Mouse (Mus musculus) G1E (cell line): ENCODE measurements around the gene Ubash3b. TPM values are rescaled to one million over a fixed set of nuclear protein-coding genes. Genes with fewer than 3 reads are reported as not detected.

ENCODE experiments used
- ATAC-seq: 2 replicates; pipeline ENCODE4 v1.8.0; 2016; ENCODE audit warnings: mild to moderate bottlenecking; ENCODE audit not compliant: insufficient number of reproducible peaks, poor library complexity, low FRiP score, severe bottlenecking; ENCODE audit errors: extremely low read depth
- DNase-seq: peaks from one replicate; pipeline ENCODE4 v3.0.0; 2012; ENCODE audit warnings: low spot score
- H3K27me3 ChIP-seq: 2 replicates; pipeline ENCODE4 v1.6.1; 2012; ENCODE audit warnings: mild to moderate bottlenecking, low read length, inconsistent platforms; ENCODE audit not compliant: insufficient read depth
- H3K36me3 ChIP-seq: replicated peaks from 2 replicates; pipeline ENCODE3; 2012; ENCODE audit warnings: mild to moderate bottlenecking, inconsistent platforms
- H3K4me1 ChIP-seq: 2 replicates; pipeline ENCODE4 v1.6.1; 2012; ENCODE audit warnings: low read depth, low read length, inconsistent platforms, mixed read lengths; ENCODE audit not compliant: insufficient read depth
- H3K4me3 ChIP-seq: 2 replicates; pipeline ENCODE4 v1.5.1; 2012; ENCODE audit warnings: low read depth, mild to moderate bottlenecking, inconsistent platforms, low read length, moderate library complexity, mixed read lengths
- H3K9me3 ChIP-seq: replicated peaks from 2 replicates; pipeline ENCODE4 v1.6.1; 2012; ENCODE audit warnings: inconsistent platforms
- CTCF ChIP-seq: IDR thresholded peaks from 2 replicates; pipeline ENCODE4 v1.5.1; 2012; ENCODE audit warnings: low read depth, low read length, inconsistent platforms, mixed read lengths
- GATA1 ChIP-seq: IDR thresholded peaks from 2 replicates; pipeline ENCODE4 v1.6.1; 2012; ENCODE audit warnings: borderline replicate concordance, low read length, inconsistent platforms, mixed read lengths
- GATA2 ChIP-seq: IDR thresholded peaks from 2 replicates; pipeline ENCODE4 v1.6.1; 2012; ENCODE audit warnings: low read depth, low read length, inconsistent platforms, borderline replicate concordance
- POLR2AphosphoS5 ChIP-seq: IDR thresholded peaks from 2 replicates; pipeline ENCODE4 v1.6.1; 2012; ENCODE audit warnings: low read depth, low read length, inconsistent platforms; ENCODE audit not compliant: insufficient replicate concordance
- TAL1 ChIP-seq: conservative IDR thresholded peaks from 2 replicates; pipeline ENCODE4 v1.6.1; 2012; ENCODE audit warnings: low read depth, low read length, inconsistent platforms, mixed read lengths
- polyA plus RNA-seq: library from polyadenylated mRNA; stranded (reverse); fragments of >175 nt; gene quantifications from 2 replicates; pipeline ENCODE4 v1.2.3, GENCODE M21; 2012
- total RNA-seq, 2 experiments: library from RNA; stranded (forward) in 1 of 2; stranded (reverse) in 1 of 2; fragments of 200-1000 nt in 1 of 2; fragments of >200 nt in 1 of 2; fragmentation: Nextera tagmentation in 1 of 2; gene quantifications; 2 replicates each; pipeline ENCODE4 v1.2.3; 2014 to 2017

Gene Ubash3b
- total and polyA plus RNA-seq, 3 experiments, result 14.2 to 33.0 (median 20.9) TPM

- Histone ChIP-seq H3K4me1 (no peaks in the 10 kb centered on the region), H3K27me3 (no peaks in the 10 kb centered on the region), H3K36me3 (peaks cover 39% of the 10 kb centered on the region), H3K9me3 (no peaks in the 10 kb centered on the region), H3K4me3 (no peak overlapping the region)
- ATAC-seq (no peak), DNase-seq (no peak)
- TF ChIP-seq TAL1, result no peak
Measured at GRCm38 (mm10) chr9:41011512-41012436, 149.7 kb downstream of the Ubash3b start.

DNA sequence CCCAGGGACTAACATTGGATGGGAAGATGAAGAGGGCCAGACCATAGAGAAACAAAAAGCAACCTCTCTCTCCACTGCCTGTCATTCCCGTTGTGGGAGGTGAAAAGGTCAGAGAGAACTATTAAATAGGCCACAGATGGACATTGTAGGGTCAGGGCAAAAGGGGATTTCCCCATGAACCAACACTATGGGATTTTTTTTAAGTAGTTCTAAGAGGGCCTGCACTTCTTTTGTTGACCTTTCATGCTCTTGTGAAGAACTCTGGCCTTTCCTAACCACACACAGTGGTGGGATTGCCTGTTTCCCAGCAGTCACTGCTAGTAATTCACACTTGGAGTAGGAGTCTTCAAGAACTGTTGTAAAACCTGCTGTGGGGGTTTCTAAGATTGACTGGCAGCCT, 153.7 kb downstream of the Ubash3b start:
- H3K36me3 ChIP-seq, result peaks cover 9% of the 10 kb centered on the region
- H3K9me3 ChIP-seq, result no peaks in the 10 kb centered on the region
- ATAC-seq (no peak), DNase-seq (no peak)
- TF ChIP-seq TAL1 (no peak), CTCF (no peak), GATA1 (no peak), GATA2 (no peak), POLR2AphosphoS5 (no peak)
- H3K4me1 ChIP-seq, result no peaks in the 10 kb centered on the region
- H3K27me3 ChIP-seq, result peaks cover 3% of the 10 kb centered on the region; the same call in 1 of the 2 replicates
- H3K4me3 ChIP-seq, result no peak overlapping the region

- peaks cover 9% of the 10 kb centered on the region; the same call in 1 of the 2 replicates for H3K27me3 ChIP-seq
- H3K4me3 ChIP-seq, result no peak within 1 kb of the TSS
- DNase-seq, result no peak
- no peak for TF ChIP-seq POLR2AphosphoS5
- TF ChIP-seq CTCF, result no peak
- TF ChIP-seq TAL1, result no peak
- TF ChIP-seq GATA2, result no peak
- TF ChIP-seq GATA1, result no peak
- no peaks in the 10 kb centered on the region for H3K4me1 ChIP-seq
- H3K36me3 ChIP-seq, result no peaks in the 10 kb centered on the region
- no peaks in the 10 kb centered on the region for H3K9me3 ChIP-seq
- ATAC-seq, result no peak
Measured at GRCm38 (mm10) chr9:41004415-41004814, 157.1 kb downstream of the Ubash3b start, which contains the start of gene Crtam. Gene Crtam (minus strand): TSS chr9:41004628.

DNA sequence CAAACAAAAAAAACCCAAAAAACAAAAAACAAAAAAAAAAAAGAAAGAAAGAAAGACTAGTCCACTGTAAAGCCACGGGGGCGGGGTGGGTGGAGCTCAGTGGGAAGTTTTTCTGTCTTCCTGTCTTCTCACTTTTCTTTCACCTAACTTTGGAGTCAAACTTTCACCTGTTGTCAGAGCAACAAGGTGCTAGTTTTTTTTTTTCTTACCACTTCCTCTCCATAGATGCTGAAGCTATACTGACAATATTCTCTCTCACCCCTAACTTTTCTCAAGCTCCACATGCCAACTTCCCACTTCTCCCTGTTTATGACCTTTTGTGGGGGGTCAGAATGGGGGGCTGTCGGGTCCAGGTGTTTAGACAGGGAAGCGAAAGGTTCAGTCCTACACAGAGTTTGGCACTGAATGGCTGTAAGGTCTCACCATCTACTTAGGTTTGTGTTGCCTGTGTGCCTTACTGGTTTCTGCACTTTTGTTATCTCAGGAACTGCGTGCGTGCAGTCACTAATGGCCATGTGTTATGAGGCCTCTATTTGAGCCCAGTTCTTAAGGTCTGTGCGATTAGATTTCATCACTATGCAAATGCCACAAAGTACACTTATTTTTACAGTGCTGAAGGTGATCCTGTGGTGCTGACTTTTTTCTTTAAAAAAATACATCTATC, 164.2 kb downstream of the Ubash3b start:
- no peaks in the 10 kb centered on the region for H3K9me3 ChIP-seq
- no peak overlapping the region for H3K4me3 ChIP-seq
- ATAC-seq, result no peak
- no peaks in the 10 kb centered on the region for H3K36me3 ChIP-seq
- peaks cover 13% of the 10 kb centered on the region for H3K27me3 ChIP-seq
- DNase-seq, result no peak
- TF ChIP-seq GATA2, result no peak
- no peak for TF ChIP-seq CTCF
- TF ChIP-seq TAL1, result no peak
- TF ChIP-seq POLR2AphosphoS5, result no peak
- TF ChIP-seq GATA1, result no peak
- no peaks in the 10 kb centered on the region for H3K4me1 ChIP-seq

- Histone ChIP-seq H3K4me1 (no peaks in the 10 kb centered on the region), H3K27me3 (peaks cover 6% of the 10 kb centered on the region), H3K9me3 (no peaks in the 10 kb centered on the region), H3K36me3 (no peaks in the 10 kb centered on the region), H3K4me3 (no peak overlapping the region)
- ATAC-seq (no peak), DNase-seq (no peak)
- no peak for TF ChIP-seq GATA2
- TF ChIP-seq POLR2AphosphoS5, result no peak
- no peak for TF ChIP-seq GATA1
- no peak for TF ChIP-seq CTCF
- no peak for TF ChIP-seq TAL1
Measured at GRCm38 (mm10) chr9:40994075-40994474, 167.4 kb downstream of the Ubash3b start.

GRCm38 (mm10) chr9:40991511-40991910, 170.0 kb downstream of the Ubash3b start:
- Histone ChIP-seq H3K36me3 (no peaks in the 10 kb centered on the region), H3K4me1 (no peaks in the 10 kb centered on the region), H3K9me3 (no peaks in the 10 kb centered on the region), H3K27me3 (peaks cover 14% of the 10 kb centered on the region), H3K4me3 (no peak overlapping the region)
- ATAC-seq (no peak), DNase-seq (no peak)
- TF ChIP-seq TAL1, result no peak
- TF ChIP-seq POLR2AphosphoS5, result no peak
- no peak for TF ChIP-seq CTCF
- TF ChIP-seq GATA2, result no peak
- TF ChIP-seq GATA1, result no peak
